Mouse (Mus musculus): ENCODE data around the gene Pik3c2g. TPM values are rescaled to one million over a fixed set of nuclear protein-coding genes. Genes with fewer than 3 reads are reported as not detected.

Gene Pik3c2g
- polyA plus RNA-seq, 1 experiment from 2014 or later: 0.25 TPM

- 76% methylated on average over 3 of the region's 3 CpGs for WGBS
- Histone ChIP-seq H3K9me3 (replicated peaks; ENCODE audit: control insufficient read depth, low read length, poor library complexity, severe bottlenecking) (no peaks in the 10 kb centered on the region; the same call in 1 of the 2 replicates), H3K4me2 (ENCODE audit: low read length) (no peak overlapping the region), H3K4me3 (ENCODE audit: low read depth, low read length) (no peak overlapping the region), H3K27me3 (ENCODE audit: control insufficient read depth, insufficient read depth, low read depth, low read length) (no peaks in the 10 kb centered on the region), H3K9ac (ENCODE audit: low read depth, low read length) (no peak overlapping the region), H3K27ac (ENCODE audit: low read length) (no peak overlapping the region), H3K4me1 (ENCODE audit: control insufficient read depth, insufficient read depth, low read length) (no peaks in the 10 kb centered on the region), H3K36me3 (ENCODE audit: control insufficient read depth, insufficient read depth, low read length) (no peaks in the 10 kb centered on the region)
- no peak for ATAC-seq
These were observed 418.2 kb downstream of the Pik3c2g start for GRCm38 (mm10) chr6:140005181-140005580.

Other genes starting within 250 kb of the Pik3c2g start
- gene Rergl, start 85.2 kb upstream of the Pik3c2g start, polyA plus RNA-seq (2015; fragmentation: Nextera tagmentation; extraction: Ambion mirVana): not detected in 2 replicates

Data from midbrain, embryonic 16.5 days (tissue).